Mouse (Mus musculus) hematopoietic stem cell, adult 5-6 weeks (primary cell): ENCODE data around the gene Gm49396. TPM values are rescaled to one million over a fixed set of nuclear protein-coding genes. Genes with fewer than 3 reads are reported as not detected.
A peak's percentile ranks its signal among the peaks of the same experiment; 100 is the strongest.

ENCODE experiments used
- ATAC-seq, 2 experiments: fragments of 125-278 bp in 1 of 2; replicated peaks in 1 of 2; 2 replicates each; pipeline ENCODE4 v1.8.0; 2016 to 2017; ENCODE audit warnings: inconsistent platforms in 2 of 2, mild to moderate bottlenecking in 2 of 2, moderate number of reproducible peaks in 2 of 2, low read depth in 1 of 2, moderate TSS enrichment in 1 of 2; ENCODE audit not compliant: low FRiP score in 2 of 2, poor library complexity in 2 of 2, severe bottlenecking in 2 of 2, insufficient read depth in 1 of 2, low TSS enrichment in 1 of 2
- total RNA-seq: library from RNA; stranded (forward); fragments of 172-1452, 232-1000 nt; gene quantifications from 2 replicates; pipeline ENCODE4 v1.2.3, GENCODE M21; 2017

Gene Gm49396
- total RNA-seq, result 5.0 and 9.4 TPM in 2 replicates

GRCm38 (mm10) chr7:30563117-30563905 is at the start of gene Gm49396, which contains the start of the genes U2af1l4 and Psenen:
Gene Gm49396 (plus strand): TSS chr7:30563344.
Gene U2af1l4 (plus strand): TSS chr7:30563301.
Gene Psenen (minus strand): TSS chr7:30563627.
- ATAC-seq, result peak; percentile 71 to 75

DNA sequence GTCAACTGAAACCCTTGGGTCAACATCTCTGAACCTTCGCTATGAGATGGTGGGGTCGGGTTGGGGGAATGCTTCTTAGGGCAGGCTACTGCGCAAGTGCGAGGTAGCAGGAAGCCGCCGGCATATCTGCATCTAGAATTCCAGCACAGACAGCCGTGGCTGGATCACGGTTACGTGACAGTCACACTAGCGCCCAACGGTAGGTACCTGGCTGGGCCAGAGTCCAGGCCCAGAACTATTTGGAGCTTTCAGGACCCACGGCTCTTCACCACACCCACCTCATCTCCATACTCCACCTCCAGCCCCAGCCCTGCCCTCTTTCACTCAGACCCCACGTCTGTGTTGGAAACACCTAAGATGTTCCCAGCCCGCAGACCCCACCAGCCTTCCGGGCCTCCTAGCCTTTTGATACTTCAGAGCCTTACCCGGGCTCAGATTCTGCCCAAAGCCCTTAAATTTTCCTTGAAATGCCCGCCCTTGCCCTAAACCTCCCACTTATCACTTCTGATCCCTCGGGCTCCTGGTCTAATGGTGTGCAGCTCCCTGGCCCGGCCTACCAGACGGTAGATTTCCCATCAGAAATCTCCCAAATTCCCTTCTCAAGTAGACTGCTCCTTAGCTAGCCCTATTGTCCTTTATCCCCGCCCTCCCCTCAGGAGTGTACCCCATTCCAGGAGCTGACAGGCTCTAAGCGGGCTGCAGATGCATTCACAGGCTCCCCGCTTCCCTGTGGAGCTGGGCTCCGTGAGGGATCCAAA is 48.0 kb upstream of the Gm49396 start:
- no peak for ATAC-seq

- ATAC-seq, result no peak
Measured at GRCm38 (mm10) chr7:30518325-30518724, 44.8 kb upstream of the Gm49396 start.

GRCm38 (mm10) chr7:30520396-30520795 is 42.7 kb upstream of the Gm49396 start:
- ATAC-seq, result no peak

GRCm38 (mm10) chr7:30520856-30521255 is 42.3 kb upstream of the Gm49396 start:
- ATAC-seq, result no peak

DNA sequence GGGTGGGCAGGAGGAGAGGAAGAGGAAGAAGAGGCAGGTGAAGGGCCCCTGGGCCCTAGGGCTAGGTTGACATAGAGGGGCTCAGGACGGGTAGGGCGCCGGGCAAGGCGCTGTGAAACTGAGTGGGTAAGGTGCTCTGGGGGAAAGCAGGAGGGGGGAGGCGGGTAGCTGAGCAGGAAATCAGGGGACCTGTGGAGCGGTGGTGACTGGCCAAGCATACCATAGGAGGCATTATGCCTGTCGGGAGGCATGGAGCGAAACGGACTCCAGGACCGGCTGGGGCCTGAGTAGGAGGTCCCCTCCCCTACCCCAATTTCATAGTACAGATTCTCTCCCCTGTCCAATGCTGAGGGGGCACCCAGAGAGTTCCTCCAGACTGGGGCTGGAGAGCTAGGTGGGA is 40.3 kb upstream of the Gm49396 start:
- ATAC-seq, result no peak

GRCm38 (mm10) chr7:30524487-30524886 is 38.7 kb upstream of the Gm49396 start:
- ATAC-seq, result no peak

DNA sequence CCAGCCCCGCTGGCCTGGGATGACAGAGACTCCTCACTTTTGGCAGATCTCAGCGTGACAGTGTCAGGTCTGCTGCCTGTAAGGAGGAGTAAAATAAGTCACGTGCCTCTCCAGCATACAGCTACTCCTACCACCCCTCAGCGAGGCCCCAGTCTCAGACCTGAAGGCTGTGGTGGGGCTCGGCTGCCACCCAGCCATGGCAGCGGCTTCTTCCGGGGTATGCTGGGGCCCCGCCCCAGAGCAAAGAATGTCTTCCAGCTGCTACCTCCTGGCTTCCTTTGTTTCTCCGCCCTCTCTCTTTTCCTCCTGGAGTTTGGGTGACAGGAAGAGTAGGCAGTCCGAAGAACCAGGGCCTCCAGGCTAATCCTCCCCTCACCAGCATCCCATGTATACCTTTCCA is 37.2 kb upstream of the Gm49396 start:
- ATAC-seq, result no peak

DNA sequence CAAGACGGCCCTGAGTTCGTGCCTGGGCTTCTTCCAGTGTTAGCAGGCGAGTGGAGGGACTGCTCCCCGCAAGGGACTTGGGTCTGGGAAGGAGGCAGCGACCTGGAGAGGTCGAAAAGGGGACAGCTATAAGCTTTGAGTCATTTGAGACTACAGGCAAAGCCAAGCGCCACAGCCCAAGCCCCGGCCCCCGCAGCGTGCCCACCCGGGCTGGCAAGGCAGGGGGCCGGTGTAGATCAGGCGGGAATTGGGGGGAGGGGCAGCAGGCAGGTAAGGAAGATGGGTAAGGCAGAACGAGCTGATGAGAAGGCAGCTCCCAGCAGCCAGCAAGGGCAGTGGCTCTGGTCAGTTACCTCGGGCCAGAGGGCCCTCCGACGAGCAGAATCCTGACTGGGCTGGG is 36.7 kb upstream of the Gm49396 start:
- no peak for ATAC-seq

- ATAC-seq, result no peak
Measured at GRCm38 (mm10) chr7:30526981-30527380, 36.2 kb upstream of the Gm49396 start.

DNA sequence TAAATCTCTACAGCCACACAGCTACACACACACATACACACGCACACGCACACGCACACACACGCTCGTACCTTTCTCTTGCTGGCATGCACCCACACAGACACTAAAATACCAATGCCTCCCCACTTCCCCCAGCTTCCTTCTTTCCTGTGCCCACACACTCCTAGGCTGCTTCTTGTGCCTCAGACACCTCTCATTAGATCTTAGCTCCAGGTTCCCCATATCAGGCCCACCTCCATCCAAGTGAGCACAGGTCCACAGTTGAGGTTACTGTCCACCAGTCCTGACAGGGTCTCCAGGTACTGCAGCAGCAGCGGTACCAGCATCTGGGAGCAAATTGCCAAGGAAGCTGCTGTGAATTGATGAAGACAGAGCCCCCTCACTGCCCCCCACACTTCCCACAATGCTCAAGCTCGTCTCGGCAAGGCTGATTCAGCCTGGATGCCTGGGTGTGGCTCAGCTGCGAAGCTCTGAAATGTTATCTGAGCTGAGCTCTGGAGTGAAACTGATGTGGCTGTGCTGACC is 31.8 kb upstream of the Gm49396 start:
- no peak for ATAC-seq

GRCm38 (mm10) chr7:30532931-30533330 is 30.2 kb upstream of the Gm49396 start:
- ATAC-seq, result no peak

DNA sequence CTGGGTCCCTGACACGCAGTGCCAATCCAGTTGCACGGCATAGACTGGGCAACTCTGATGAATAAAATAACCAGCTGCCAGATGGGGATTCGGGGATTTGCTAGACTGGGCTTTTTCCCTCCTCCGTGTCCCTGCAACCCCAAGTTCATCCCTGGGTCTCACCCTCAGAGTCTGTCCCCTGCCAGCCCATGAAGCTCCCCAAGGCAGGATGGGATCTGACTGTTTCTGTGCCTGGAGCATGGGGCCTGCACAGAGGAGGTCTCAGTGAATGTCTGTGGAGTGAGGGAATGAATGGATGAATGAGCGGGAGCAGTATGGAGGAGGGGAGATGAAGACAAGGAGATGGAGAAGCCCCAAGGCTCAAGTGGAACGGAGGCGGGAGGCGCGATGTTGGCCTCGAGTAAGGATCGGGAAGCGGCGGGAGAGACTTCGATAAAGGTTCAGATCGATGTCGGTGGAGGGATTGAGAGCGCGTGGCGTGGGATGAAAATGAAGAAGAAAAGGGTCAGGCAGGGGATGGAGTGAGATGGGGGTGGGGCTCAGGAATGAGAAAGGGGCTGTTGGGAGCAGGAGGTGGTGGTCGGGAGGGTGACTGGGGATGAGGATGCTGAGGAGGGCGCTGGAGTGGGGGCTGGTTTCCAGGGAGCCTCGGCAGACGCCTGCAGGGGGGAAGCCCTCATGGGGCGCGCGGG is 29.1 kb upstream of the Gm49396 start:
- ATAC-seq, result 0 out of 4 replicates have a peak, but pooled peaks of 1 of the 2 experiments have one; percentile 1

GRCm38 (mm10) chr7:30534633-30535577 is 28.2 kb upstream of the Gm49396 start, which contains the start of gene Arhgap33:
Gene Arhgap33 (minus strand): TSS chr7:30535060.
- peak; percentile 86 to 88 for ATAC-seq

- ATAC-seq, result no peak
Measured at GRCm38 (mm10) chr7:30540572-30540971, 22.6 kb upstream of the Gm49396 start.

DNA sequence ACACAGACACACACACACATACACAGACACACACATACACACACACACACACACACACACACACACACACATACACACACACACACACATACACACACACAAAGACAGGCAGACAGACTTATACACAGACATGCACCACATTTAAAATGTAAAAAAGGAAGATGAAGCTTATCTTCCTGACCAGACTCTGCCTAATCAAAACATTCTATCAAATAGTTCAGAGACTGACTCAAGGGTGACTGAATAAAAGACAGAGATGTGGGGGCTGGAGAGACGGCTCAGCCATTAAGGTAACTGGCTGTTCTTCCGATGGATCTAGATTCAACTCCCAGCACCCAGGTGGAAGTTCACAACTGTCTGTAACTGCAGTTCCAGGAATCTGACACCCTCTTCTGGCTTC is 18.8 kb upstream of the Gm49396 start:
- no peak for ATAC-seq

DNA sequence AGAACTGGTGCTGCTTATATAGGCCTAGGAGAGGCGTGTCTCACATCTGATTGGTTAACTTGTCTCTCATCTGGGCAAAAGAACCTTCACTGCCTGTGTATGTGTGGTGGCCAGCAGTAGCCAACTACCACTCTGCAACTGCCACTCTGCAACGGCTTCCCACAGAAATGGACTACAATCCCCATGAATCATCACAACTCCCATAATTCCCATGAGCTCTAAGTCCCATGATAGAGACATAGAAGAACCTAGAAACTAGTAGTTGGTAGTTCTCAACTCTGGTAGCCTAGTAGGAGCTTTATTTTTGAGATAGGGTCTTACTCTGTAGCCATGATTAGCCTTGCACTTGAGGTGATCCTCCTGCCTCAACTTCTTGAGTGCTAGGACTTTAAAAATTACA is 13.3 kb upstream of the Gm49396 start:
- ATAC-seq, result no peak
